8 mouse cellular contexts compared by ENCODE assay signal in the genomic region with DNA sequence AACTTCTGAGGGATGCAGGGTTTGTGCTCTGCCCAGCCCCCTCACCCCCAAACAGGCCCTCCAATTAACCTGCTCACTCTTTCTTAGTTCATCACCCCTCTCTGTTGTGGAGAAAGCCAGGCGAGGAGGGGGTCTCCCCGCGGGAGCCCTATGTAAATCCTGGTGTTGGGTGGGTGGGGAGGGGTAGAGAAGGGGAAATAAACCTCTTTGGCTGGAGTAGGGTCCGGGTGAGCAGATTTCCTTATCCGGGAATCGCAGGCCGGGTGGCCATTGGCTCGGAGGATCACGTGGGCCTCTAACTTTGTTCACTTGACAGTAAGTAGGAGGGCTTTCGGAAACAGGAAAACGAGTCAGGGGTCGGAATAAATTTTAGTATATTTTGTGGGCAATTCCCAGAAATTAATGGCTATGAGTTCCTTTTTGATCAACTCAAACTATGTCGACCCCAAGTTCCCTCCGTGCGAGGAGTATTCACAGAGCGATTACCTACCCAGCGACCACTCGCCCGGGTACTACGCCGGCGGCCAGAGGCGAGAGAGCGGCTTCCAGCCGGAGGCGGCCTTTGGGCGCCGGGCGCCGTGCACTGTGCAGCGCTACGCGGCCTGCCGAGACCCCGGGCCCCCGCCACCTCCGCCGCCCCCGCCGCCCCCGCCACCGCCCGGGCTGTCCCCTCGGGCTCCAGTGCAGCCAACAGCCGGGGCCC. TPM values are rescaled to one million over a fixed set of nuclear protein-coding genes. Genes with fewer than 3 reads are reported as not detected.
A peak's percentile ranks its signal among the peaks of the same experiment; 100 is the strongest.
DNase-seq lines count a peak whose midpoint lies in the region; ATAC-seq lines count a peak whose summit lies in the region.

No protein-coding gene starts in this region.

- no peaks in the 10 kb centered on the region for H3K36me3 ChIP-seq in forebrain, embryonic 16.5 days (ENCODE audit: control insufficient read depth, insufficient read depth)
- H3K36me3 ChIP-seq in intestine, embryonic 14.5 days (ENCODE audit: control insufficient read depth, insufficient read depth, low read length) = peaks cover 16% of the 10 kb centered on the region; the same call in 1 of the 2 replicates
- no peaks in the 10 kb centered on the region for H3K36me3 ChIP-seq in liver, embryonic 16.5 days (ENCODE audit: control insufficient read depth, insufficient read depth)
- H3K36me3 ChIP-seq in neural tube, embryonic 13.5 days = peaks cover 7% of the 10 kb centered on the region; the same call in 1 of the 2 replicates

- no peak overlapping the region for H3K9ac ChIP-seq in forebrain, embryonic 16.5 days (replicated peaks; ENCODE audit: low read depth, low read length)
- H3K9ac ChIP-seq in intestine, embryonic 14.5 days (ENCODE audit: low read length) = peak overlapping the region; percentile 96
- peak overlapping the region; percentile 50; the same call in 1 of the 2 replicates for H3K9ac ChIP-seq in liver, embryonic 16.5 days (ENCODE audit: low read depth, low read length)
- H3K9ac ChIP-seq in neural tube, embryonic 13.5 days = peak overlapping the region; percentile 100

- no peak for ATAC-seq in forebrain, embryonic 16.5 days
- ATAC-seq in intestine, embryonic 14.5 days (replicated peaks; ENCODE audit: low FRiP score, low TSS enrichment, low read depth) = peak; percentile 83
- ATAC-seq in liver, embryonic 16.5 days (ENCODE audit: low read depth) = no peak
- ATAC-seq in neural tube, embryonic 13.5 days (ENCODE audit: low read depth) = peak; percentile 67
- ATAC-seq in erythroid progenitor cell, adult 5-6 weeks (replicated peaks; ENCODE audit: low FRiP score, poor library complexity, severe bottlenecking) = no peak

- 0% methylated on average over 43 of the region's 45 CpGs for WGBS in forebrain, embryonic 16.5 days
- under 1% methylated on average over 38 of the region's 45 CpGs for WGBS in intestine, embryonic 14.5 days
- WGBS in liver, embryonic 16.5 days (ENCODE audit: insufficient replicate concordance) = under 1% methylated on average over 33 of the region's 45 CpGs
- under 1% methylated on average over 29 of the region's 45 CpGs for WGBS in neural tube, embryonic 13.5 days

- H3K27me3 ChIP-seq in forebrain, embryonic 16.5 days (replicated peaks; ENCODE audit: control insufficient read depth, insufficient read depth, low read length) = peaks cover 94% of the 10 kb centered on the region
- H3K27me3 ChIP-seq in intestine, embryonic 14.5 days (replicated peaks; ENCODE audit: control insufficient read depth, insufficient read depth, low read length) = no peaks in the 10 kb centered on the region
- H3K27me3 ChIP-seq in liver, embryonic 16.5 days (ENCODE audit: control insufficient read depth, insufficient read depth, low read depth, low read length) = peaks cover 95% of the 10 kb centered on the region
- H3K27me3 ChIP-seq in neural tube, embryonic 13.5 days = no peaks in the 10 kb centered on the region

- H3K4me1 ChIP-seq in forebrain, embryonic 16.5 days (replicated peaks; ENCODE audit: control insufficient read depth, insufficient read depth, low read length) = no peaks in the 10 kb centered on the region
- peaks cover 36% of the 10 kb centered on the region for H3K4me1 ChIP-seq in intestine, embryonic 14.5 days (replicated peaks; ENCODE audit: control insufficient read depth, insufficient read depth, low read length)
- no peaks in the 10 kb centered on the region for H3K4me1 ChIP-seq in liver, embryonic 16.5 days (ENCODE audit: control insufficient read depth, low read depth, low read length)
- H3K4me1 ChIP-seq in neural tube, embryonic 13.5 days (replicated peaks) = peaks cover 89% of the 10 kb centered on the region

- peak; percentile 47 to 77 for DNase-seq in urinary bladder, postnatal 36 days (ENCODE audit: low spot score in 2 of 2)
- no peak for DNase-seq in urinary bladder, postnatal 4 days (ENCODE audit: low spot score in 2 of 2)
- peak; percentile 82 for DNase-seq in intestine, embryonic 14.5 days (ENCODE audit: low spot score)
- DNase-seq in frontal cortex, postnatal 25 days (ENCODE audit: low spot score in 2 of 2) = no peak

- no peaks in the 10 kb centered on the region for H3K9me3 ChIP-seq in forebrain, embryonic 16.5 days (ENCODE audit: control insufficient read depth, low read length)
- H3K9me3 ChIP-seq in intestine, embryonic 14.5 days (ENCODE audit: control insufficient read depth, low read length) = no peaks in the 10 kb centered on the region
- H3K9me3 ChIP-seq in liver, embryonic 16.5 days (replicated peaks; ENCODE audit: control insufficient read depth, low read length) = no peaks in the 10 kb centered on the region
- no peaks in the 10 kb centered on the region for H3K9me3 ChIP-seq in neural tube, embryonic 13.5 days

- peak overlapping the region; percentile 5; the same call in 1 of the 2 replicates for H3K4me2 ChIP-seq in forebrain, embryonic 16.5 days (ENCODE audit: low read length)
- peak overlapping the region; percentile 89 for H3K4me2 ChIP-seq in intestine, embryonic 14.5 days (ENCODE audit: low read length)
- peak overlapping the region; percentile 51 for H3K4me2 ChIP-seq in liver, embryonic 16.5 days (ENCODE audit: low read depth, low read length)
- peak overlapping the region; percentile 96 for H3K4me2 ChIP-seq in neural tube, embryonic 13.5 days

- H3K4me3 ChIP-seq in forebrain, embryonic 16.5 days (replicated peaks; ENCODE audit: low read length) = no peak overlapping the region
- H3K4me3 ChIP-seq in intestine, embryonic 14.5 days (ENCODE audit: low read depth, low read length) = peak overlapping the region; percentile 69
- H3K4me3 ChIP-seq in liver, embryonic 16.5 days (ENCODE audit: low read depth, low read length) = peak overlapping the region; percentile 47
- H3K4me3 ChIP-seq in neural tube, embryonic 13.5 days = peak overlapping the region; percentile 99

- H3K27ac ChIP-seq in forebrain, embryonic 16.5 days (ENCODE audit: low read length) = no peak overlapping the region
- peak overlapping the region; percentile 99 for H3K27ac ChIP-seq in intestine, embryonic 14.5 days (ENCODE audit: low read depth)
- H3K27ac ChIP-seq in liver, embryonic 16.5 days (ENCODE audit: low read length) = peak overlapping the region; percentile 48
- H3K27ac ChIP-seq in neural tube, embryonic 13.5 days (replicated peaks) = peak overlapping the region; percentile 100

RNA-seq across cellular contexts. Expression of a gene that starts 0.5 kb away (rescaled TPM):
- polyA plus RNA-seq in forebrain, embryonic 16.5 days (2015; fragmentation: Nextera tagmentation; extraction: Ambion mirVana) = not detected in 2 replicates
- 3.5 and 3.8 TPM in 2 replicates for polyA plus RNA-seq in intestine, embryonic 14.5 days (2014; fragmentation: Nextera tagmentation; extraction: Ambion mirVana)
- polyA plus RNA-seq in liver, embryonic 16.5 days (2015; fragmentation: Nextera tagmentation; extraction: Ambion mirVana) = 0.08 and 0.11 TPM in 2 replicates
- polyA plus RNA-seq in neural tube, embryonic 13.5 days (2015; fragmentation: Nextera tagmentation; extraction: Ambion mirVana) = 7.5 and 8.7 TPM in 2 replicates
- 1.3 TPM in 1 of 2 replicates, not detected in the other for total RNA-seq in erythroid progenitor cell, adult 5-6 weeks (2015; ENCODE audit: low replicate concordance)
- total RNA-seq in erythroid progenitor cell, adult 5-6 weeks (2017; ENCODE audit: low replicate concordance) = not detected in 2 replicates

RNA-seq across cellular contexts. Expression of a gene that starts 4.6 kb away (rescaled TPM):
- not detected in 2 replicates for polyA plus RNA-seq in forebrain, embryonic 16.5 days (2015; fragmentation: Nextera tagmentation; extraction: Ambion mirVana)
- 3.7 and 4.9 TPM in 2 replicates for polyA plus RNA-seq in intestine, embryonic 14.5 days (2014; fragmentation: Nextera tagmentation; extraction: Ambion mirVana)
- polyA plus RNA-seq in liver, embryonic 16.5 days (2015; fragmentation: Nextera tagmentation; extraction: Ambion mirVana) = 0.11 TPM in 1 of 2 replicates, not detected in the other
- polyA plus RNA-seq in neural tube, embryonic 13.5 days (2015; fragmentation: Nextera tagmentation; extraction: Ambion mirVana) = 12.8 and 14.7 TPM in 2 replicates
- total RNA-seq in erythroid progenitor cell, adult 5-6 weeks (2015; ENCODE audit: low replicate concordance) = not detected in 2 replicates
- total RNA-seq in erythroid progenitor cell, adult 5-6 weeks (2017; ENCODE audit: low replicate concordance) = not detected in 2 replicates

RNA-seq across cellular contexts. Expression of a gene that starts 15.4 kb away (rescaled TPM):
- polyA plus RNA-seq in forebrain, embryonic 16.5 days (2015; fragmentation: Nextera tagmentation; extraction: Ambion mirVana) = not detected in 2 replicates
- polyA plus RNA-seq in intestine, embryonic 14.5 days (2014; fragmentation: Nextera tagmentation; extraction: Ambion mirVana) = 49.6 and 51.6 TPM in 2 replicates
- 0.26 and 0.37 TPM in 2 replicates for polyA plus RNA-seq in liver, embryonic 16.5 days (2015; fragmentation: Nextera tagmentation; extraction: Ambion mirVana)
- polyA plus RNA-seq in neural tube, embryonic 13.5 days (2015; fragmentation: Nextera tagmentation; extraction: Ambion mirVana) = 67.1 and 88.3 TPM in 2 replicates
- not detected in 2 replicates for total RNA-seq in erythroid progenitor cell, adult 5-6 weeks (2015; ENCODE audit: low replicate concordance)
- not detected in 2 replicates for total RNA-seq in erythroid progenitor cell, adult 5-6 weeks (2017; ENCODE audit: low replicate concordance)

RNA-seq across cellular contexts. Expression of a gene that starts 26.2 kb away (rescaled TPM):
- not detected in 2 replicates for polyA plus RNA-seq in forebrain, embryonic 16.5 days (2015; fragmentation: Nextera tagmentation; extraction: Ambion mirVana)
- 18.1 and 24.1 TPM in 2 replicates for polyA plus RNA-seq in intestine, embryonic 14.5 days (2014; fragmentation: Nextera tagmentation; extraction: Ambion mirVana)
- polyA plus RNA-seq in liver, embryonic 16.5 days (2015; fragmentation: Nextera tagmentation; extraction: Ambion mirVana) = 0.08 TPM in 1 of 2 replicates, not detected in the other
- polyA plus RNA-seq in neural tube, embryonic 13.5 days (2015; fragmentation: Nextera tagmentation; extraction: Ambion mirVana) = 171 and 174 TPM in 2 replicates
- not detected in 2 replicates for total RNA-seq in erythroid progenitor cell, adult 5-6 weeks (2015; ENCODE audit: low replicate concordance)
- total RNA-seq in erythroid progenitor cell, adult 5-6 weeks (2017; ENCODE audit: low replicate concordance) = not detected in 2 replicates

RNA-seq across cellular contexts. Expression of a gene that starts 31.8 kb away (rescaled TPM):
- not detected in 2 replicates for polyA plus RNA-seq in forebrain, embryonic 16.5 days (2015; fragmentation: Nextera tagmentation; extraction: Ambion mirVana)
- polyA plus RNA-seq in intestine, embryonic 14.5 days (2014; fragmentation: Nextera tagmentation; extraction: Ambion mirVana) = 22.9 and 27.9 TPM in 2 replicates
- 0.62 and 0.90 TPM in 2 replicates for polyA plus RNA-seq in liver, embryonic 16.5 days (2015; fragmentation: Nextera tagmentation; extraction: Ambion mirVana)
- polyA plus RNA-seq in neural tube, embryonic 13.5 days (2015; fragmentation: Nextera tagmentation; extraction: Ambion mirVana) = 63.0 and 67.1 TPM in 2 replicates
- not detected in 2 replicates for total RNA-seq in erythroid progenitor cell, adult 5-6 weeks (2015; ENCODE audit: low replicate concordance)
- 1.0 TPM in 1 of 2 replicates, not detected in the other for total RNA-seq in erythroid progenitor cell, adult 5-6 weeks (2017; ENCODE audit: low replicate concordance)

Comparison
In these comparisons a context has a peak if more than half of its experiments do, and no peak if none do; other contexts are left out.
1. DNase-seq: peak in urinary bladder, postnatal 36 days (2 of 2) and intestine, embryonic 14.5 days (single experiment); none in urinary bladder, postnatal 4 days (0 of 2) and frontal cortex, postnatal 25 days (0 of 2).
2. ATAC-seq: peak in intestine, embryonic 14.5 days (single experiment) and neural tube, embryonic 13.5 days (single experiment); none in forebrain, embryonic 16.5 days (single experiment), liver, embryonic 16.5 days (single experiment) and erythroid progenitor cell, adult 5-6 weeks (single experiment).
3. H3K4me2 ChIP-seq: peak in every context shown above with its lines; median percentile 96 in neural tube, embryonic 13.5 days; 89 in intestine, embryonic 14.5 days; 51 in liver, embryonic 16.5 days; 5 in forebrain, embryonic 16.5 days.
4. RNA of a gene that starts 15.4 kb away (polyA plus RNA-seq): 67.1 to 88.3 TPM in neural tube, embryonic 13.5 days and 49.6 to 51.6 TPM in intestine, embryonic 14.5 days; 0.26 to 0.37 TPM in liver, embryonic 16.5 days and not detected in forebrain, embryonic 16.5 days; every median in the first group is over 10 times any median in the second.